Mouse (Mus musculus) urinary bladder, postnatal 10 days (tissue): ENCODE results near the gene Wdr95.

ENCODE experiments used
- DNase-seq: peaks from one replicate; pipeline ENCODE4 v3.0.0; 2022; ENCODE audit warnings: low spot score

Wdr95 gene

GRCm38 (mm10) chr5:149527999-149528729 lies at the start of gene Wdr95:
TSS of gene Wdr95 (plus strand) at chr5:149528679.
- no peak for DNase-seq

- DNase-seq, result no peak
These were observed 46.6 kb upstream of the Wdr95 start for GRCm38 (mm10) chr5:149481920-149482319.

- no peak for DNase-seq
These were observed 45.0 kb upstream of the Wdr95 start for GRCm38 (mm10) chr5:149483321-149484052.

GRCm38 (mm10) chr5:149484270-149484669 lies 44.2 kb upstream of the Wdr95 start:
- DNase-seq, result no peak

- DNase-seq, result no peak
These were observed 43.0 kb upstream of the Wdr95 start for GRCm38 (mm10) chr5:149485447-149485846.

- no peak for DNase-seq
These were observed 40.0 kb upstream of the Wdr95 start for GRCm38 (mm10) chr5:149488360-149489021.

GRCm38 (mm10) chr5:149489136-149489535 lies 39.3 kb upstream of the Wdr95 start:
- DNase-seq, result no peak

GRCm38 (mm10) chr5:149490275-149490674 lies 38.2 kb upstream of the Wdr95 start:
- DNase-seq, result no peak

- no peak for DNase-seq
These were observed 32.8 kb upstream of the Wdr95 start for GRCm38 (mm10) chr5:149495655-149496054.

- DNase-seq, result no peak
These were observed 31.9 kb upstream of the Wdr95 start for GRCm38 (mm10) chr5:149496401-149497066.

- no peak for DNase-seq
These were observed 28.5 kb upstream of the Wdr95 start for GRCm38 (mm10) chr5:149499936-149500335.

- DNase-seq, result no peak
These were observed 24.9 kb upstream of the Wdr95 start for GRCm38 (mm10) chr5:149503423-149504175.

GRCm38 (mm10) chr5:149504985-149505384 lies 23.5 kb upstream of the Wdr95 start:
- no peak for DNase-seq

- no peak for DNase-seq
These were observed 22.4 kb upstream of the Wdr95 start for GRCm38 (mm10) chr5:149506033-149506432.

GRCm38 (mm10) chr5:149508094-149509029 lies 20.1 kb upstream of the Wdr95 start:
- DNase-seq, result no peak

- no peak for DNase-seq
These were observed 18.2 kb upstream of the Wdr95 start for GRCm38 (mm10) chr5:149510323-149510722.

GRCm38 (mm10) chr5:149512695-149513094 lies 15.8 kb upstream of the Wdr95 start:
- no peak for DNase-seq

GRCm38 (mm10) chr5:149513438-149514086 lies 14.9 kb upstream of the Wdr95 start:
- no peak for DNase-seq

GRCm38 (mm10) chr5:149514087-149514671 lies 14.3 kb upstream of the Wdr95 start:
- DNase-seq, result no peak

GRCm38 (mm10) chr5:149514890-149515289 lies 13.6 kb upstream of the Wdr95 start:
- no peak for DNase-seq
